Mouse (Mus musculus) activated CD4-positive, CD25-positive, alpha-beta regulatory T cell, adult 9 weeks (primary cell): ENCODE measurements around the gene Kera. TPM values are rescaled to one million over a fixed set of nuclear protein-coding genes. Genes with fewer than 3 reads are reported as not detected.

ENCODE experiments used
- polyA plus RNA-seq: library from polyadenylated mRNA; unstranded; fragments of 100-300 nt; shearing (Covaris generic); gene quantifications from one replicate; pipeline ENCODE4 v1.2.1, GENCODE M21; 2017

The Kera gene
- polyA plus RNA-seq, result not detected

GRCm38 (mm10) chr10:97606579-97606978 lies at the start of gene Kera:
Gene Kera (plus strand): TSS chr10:97606879.

GRCm38 (mm10) chr10:97564957-97565856 lies 41.5 kb upstream of the Kera start, which contains the start of gene Lum:
Gene Lum (plus strand): TSS chr10:97565128.

GRCm38 (mm10) chr10:97643768-97644167 lies 37.1 kb downstream of the Kera start, which contains the start of gene Epyc:
Gene Epyc (plus strand): TSS chr10:97644068.

Other genes with a start within 250 kb of the Kera start
- gene Dcn, start 127.3 kb upstream of the Kera start, polyA plus RNA-seq, result not detected
- not detected for gene Lum, start 41.8 kb upstream of the Kera start, polyA plus RNA-seq
- gene Epyc, start 37.2 kb downstream of the Kera start, polyA plus RNA-seq, result not detected
- not detected for gene Ccer1, start 86.2 kb downstream of the Kera start, polyA plus RNA-seq
- not detected for gene C030005K15Rik, start 119.9 kb downstream of the Kera start, polyA plus RNA-seq